Mouse (Mus musculus) ovary, postnatal 14 days (tissue): Measurements from ENCODE around the gene Lrrc39.
"Not testable (repeated sequence)": the region's sequence is repeated elsewhere in the genome, so short reads cannot be mapped to it uniquely, and the experiment has no call there.

ENCODE experiments used
- DNase-seq: peaks from one replicate; pipeline ENCODE4 v3.0.0; 2022; ENCODE audit warnings: low spot score

The Lrrc39 gene

GRCm38 (mm10) chr3:116562408-116563094 lies at the start of gene Lrrc39:
Gene Lrrc39 (plus strand): TSS chr3:116562973.
- no peak for DNase-seq

- no peak for DNase-seq
These were observed 42.5 kb upstream of the Lrrc39 start for GRCm38 (mm10) chr3:116520141-116520761.

DNA sequence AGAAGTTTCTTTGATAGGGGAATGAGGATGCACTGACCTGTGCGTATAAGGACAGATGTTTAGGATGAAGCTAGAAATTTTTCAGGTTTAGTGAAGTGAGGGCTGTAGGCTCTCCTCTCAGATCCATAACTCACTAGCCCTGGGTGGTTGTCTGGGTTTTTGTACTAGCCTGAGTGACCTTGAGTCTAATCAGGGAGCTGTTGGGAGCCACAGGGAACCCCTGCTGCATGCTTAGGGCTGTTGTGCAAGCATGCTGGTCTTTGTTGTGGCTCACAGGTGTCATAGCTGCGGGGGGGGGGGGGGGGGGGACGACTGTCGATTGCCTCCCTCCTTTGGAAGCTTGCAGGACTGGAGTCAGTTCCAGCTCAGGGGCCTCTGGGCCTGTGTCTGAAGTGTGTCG lies 33.0 kb upstream of the Lrrc39 start:
- no peak for DNase-seq

- no peak for DNase-seq
These were observed 31.9 kb upstream of the Lrrc39 start for GRCm38 (mm10) chr3:116530826-116531225.

DNA sequence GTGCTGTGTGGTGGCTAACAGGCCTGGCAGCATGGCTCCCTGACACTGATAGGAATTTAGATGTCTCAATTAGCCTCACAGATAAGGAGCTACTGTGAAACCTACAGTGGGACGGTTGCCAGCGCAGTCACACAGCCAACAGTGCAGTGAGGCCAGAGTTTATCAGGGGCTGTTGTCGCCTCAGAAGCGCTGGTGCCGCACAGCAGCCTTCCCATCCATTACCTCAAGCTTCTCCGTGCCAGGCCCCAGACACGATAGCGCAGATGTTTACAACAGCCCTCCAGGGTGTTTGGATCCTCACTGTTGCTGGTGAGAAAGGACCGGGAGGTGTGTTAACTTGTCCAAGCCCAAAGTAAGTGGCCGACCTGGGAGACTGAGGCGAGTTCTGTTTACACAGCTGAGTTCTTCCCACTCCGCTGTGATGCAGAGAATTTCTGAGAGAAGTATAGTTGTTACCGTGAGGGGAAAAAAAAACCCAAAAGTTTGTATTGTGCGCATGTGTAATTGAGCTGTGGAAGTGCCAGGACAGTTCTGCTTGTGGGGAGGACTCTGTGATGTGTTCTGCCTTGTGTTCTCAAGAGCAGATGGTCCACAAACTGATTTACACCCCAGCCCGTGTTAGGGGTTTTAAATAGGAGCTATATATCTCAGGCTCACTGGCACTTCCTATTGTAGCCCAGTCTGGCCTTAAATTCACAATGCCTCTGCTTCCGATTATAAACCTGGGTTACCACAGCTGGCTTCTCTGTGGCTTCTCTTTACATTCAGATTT lies 26.2 kb upstream of the Lrrc39 start:
- no peak for DNase-seq

DNA sequence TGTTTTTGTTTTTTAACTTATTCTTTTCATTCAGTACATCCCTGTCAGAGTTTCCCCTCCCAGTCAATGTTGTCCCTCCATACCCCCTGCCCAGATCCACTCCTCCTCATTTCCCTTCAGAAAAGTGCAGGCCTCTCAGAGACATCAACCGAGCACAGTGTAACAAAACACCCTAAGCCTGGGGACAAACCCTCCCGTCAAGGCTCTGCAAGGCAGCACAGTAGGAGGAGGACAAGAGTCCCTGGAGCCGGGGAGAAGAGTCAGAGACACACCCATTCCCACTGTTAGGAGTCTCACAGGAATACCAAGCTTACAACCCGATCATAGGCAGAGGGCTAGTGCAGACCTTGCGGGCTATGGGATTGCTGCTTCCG lies 25.6 kb upstream of the Lrrc39 start:
- DNase-seq = no peak

DNA sequence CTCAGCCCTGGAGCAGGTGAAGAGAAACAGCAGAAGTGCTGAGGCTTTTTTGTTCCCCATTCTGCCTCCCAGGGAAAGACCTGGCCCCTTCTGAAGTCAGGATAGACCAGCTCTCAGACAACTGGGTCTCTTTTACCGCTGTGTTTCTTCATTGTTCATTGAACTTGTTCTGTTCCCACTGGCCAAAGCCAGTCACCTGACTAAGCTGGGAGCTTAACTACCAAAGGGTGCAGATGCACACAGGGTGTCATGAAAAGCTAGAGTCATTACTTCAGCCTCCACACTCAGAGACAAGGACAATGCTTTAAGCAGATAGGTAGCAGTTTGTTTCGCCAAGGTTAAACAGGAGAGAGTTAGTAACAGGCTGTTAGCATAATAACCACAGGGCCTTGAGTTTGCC lies 20.7 kb upstream of the Lrrc39 start:
- DNase-seq = no peak

DNA sequence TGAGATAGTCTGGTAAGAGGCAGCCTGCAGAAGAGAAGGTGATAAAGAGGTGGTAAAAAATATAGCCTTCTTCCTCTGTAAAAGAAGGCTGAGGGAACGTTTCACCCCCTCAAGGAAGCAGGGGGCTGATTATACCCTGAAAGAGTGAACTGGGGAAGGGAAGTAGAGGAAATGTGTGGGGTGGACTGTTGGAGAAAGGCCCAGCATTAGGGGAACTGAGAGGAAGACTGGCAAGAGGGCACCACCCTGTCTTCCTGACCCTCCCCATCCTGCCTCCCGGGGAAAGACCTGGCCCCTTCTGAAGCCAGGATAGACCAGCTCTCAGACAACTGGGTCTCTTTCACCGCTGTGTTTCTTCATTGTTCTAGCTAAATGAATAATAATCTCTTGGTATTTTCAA lies 20.2 kb upstream of the Lrrc39 start:
- no peak for DNase-seq

DNA sequence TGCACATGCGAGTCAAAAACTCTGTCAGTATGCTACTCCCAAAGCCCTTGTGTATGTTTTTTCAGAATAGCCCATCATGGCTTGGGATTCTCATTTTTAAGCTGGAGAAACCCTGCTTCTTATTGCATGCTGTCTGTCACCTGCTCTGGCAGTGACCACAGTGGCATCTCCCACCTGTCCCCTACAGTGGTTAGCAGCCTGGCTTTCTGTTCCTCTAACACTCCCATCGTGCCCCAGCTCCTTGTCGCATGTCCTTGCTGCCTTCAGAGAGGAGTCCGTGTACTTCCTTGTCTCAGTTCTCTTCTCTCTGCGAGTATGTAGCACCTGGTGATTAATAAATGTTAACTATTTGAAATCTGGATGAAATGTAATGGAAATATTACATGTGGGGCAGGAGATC lies 15.3 kb upstream of the Lrrc39 start:
- DNase-seq = no peak

GRCm38 (mm10) chr3:116551362-116551761 lies 11.4 kb upstream of the Lrrc39 start:
- DNase-seq = no peak

DNA sequence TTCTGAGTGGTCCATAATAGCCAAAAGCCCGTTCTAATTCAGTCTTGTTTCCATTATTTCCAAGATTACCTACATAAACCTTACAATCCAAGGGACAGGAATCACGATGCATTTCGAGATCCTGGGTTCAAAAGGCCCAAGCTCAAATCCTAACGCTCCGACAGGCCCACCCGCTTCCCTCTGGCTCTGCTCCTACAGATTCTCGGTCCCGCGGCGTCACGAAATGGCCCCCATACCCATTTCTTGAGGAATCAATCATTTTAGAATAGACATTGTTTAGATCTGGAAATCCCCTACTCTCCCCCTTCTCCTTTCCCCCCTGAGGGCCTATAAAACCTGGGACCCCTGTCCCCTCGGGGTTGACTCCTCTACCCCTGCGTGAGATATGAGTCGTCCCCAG lies 1.5 kb upstream of the Lrrc39 start:
- not testable (repeated sequence) for DNase-seq

- DNase-seq = no peak
These were observed 321 bp downstream of the Lrrc39 start for GRCm38 (mm10) chr3:116563095-116563492.

DNA sequence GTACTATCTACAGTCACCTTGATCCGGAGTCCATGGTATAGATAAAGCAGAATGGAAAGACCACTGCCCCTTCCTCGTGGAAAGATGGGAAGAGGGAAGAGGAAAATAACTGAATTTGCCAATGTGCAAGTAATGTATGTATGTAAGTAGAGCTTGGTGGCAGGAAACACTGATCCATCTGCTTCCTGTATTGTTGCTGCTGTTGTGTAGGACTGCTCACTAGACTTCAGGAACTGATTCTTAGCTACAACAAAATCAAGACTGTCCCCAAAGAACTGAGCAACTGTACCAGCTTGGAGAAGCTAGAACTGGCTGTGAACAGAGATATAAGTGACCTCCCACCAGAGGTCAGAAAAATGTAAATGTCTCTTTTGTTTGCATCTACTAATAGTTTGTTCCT lies 7.9 kb downstream of the Lrrc39 start:
- DNase-seq = no peak

GRCm38 (mm10) chr3:116577286-116577685 lies 14.5 kb downstream of the Lrrc39 start:
- DNase-seq = no peak

- no peak for DNase-seq
These were observed 19.4 kb downstream of the Lrrc39 start for GRCm38 (mm10) chr3:116582201-116582600.

DNA sequence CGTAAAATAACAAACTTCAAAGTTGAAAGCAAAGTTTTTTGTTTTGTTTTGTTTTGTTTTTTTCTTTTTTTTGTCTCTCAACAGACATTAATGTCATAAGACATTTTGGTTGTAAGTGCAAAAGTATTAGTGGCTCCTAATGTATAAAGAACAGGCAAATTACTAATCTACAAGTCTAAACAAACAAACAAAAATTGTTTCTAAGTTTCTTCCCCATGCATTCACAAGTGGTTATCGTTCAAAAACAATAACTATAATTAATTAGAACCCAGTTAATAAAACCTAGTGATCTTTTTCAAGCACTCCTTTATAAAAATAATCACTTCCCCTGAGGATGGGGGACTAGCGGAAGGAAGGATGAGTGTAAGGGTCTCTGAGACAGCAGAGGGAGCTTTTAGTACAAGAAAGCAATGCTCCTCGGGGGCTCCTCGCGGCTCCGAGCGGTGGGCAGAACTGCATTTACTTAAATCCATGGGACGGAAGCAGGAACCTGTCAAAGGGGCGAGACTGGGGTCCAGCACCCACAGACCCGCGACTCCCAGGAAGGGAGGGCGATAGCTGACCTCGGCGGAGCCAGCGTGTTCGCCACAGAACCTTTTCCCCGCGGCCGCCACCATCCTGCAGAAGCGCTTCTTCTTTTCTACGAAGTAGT lies 31.4 kb downstream of the Lrrc39 start:
- peak; percentile 45 for DNase-seq

GRCm38 (mm10) chr3:116594728-116595602 lies 32.2 kb downstream of the Lrrc39 start, which contains the start of gene Sass6:
Gene Sass6 (plus strand): TSS chr3:116594982.
- DNase-seq = peak; percentile 98

DNA sequence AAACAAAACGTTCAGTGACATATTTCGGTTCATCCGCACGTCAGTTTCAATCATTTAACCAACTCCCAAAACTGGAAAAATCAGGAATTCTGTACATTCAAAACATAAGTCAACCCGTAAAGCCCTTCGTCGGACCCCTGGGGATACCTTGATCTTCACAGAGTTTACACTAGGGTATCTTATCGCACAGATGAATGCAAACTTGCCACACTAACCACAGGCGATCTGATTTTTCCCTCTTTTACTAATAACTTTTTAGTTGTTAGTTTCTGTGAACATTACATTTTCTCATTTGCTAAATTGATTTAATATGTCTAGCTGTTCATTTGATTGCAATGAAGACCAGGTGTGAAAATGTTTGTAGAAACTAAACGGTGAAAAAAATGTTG lies 32.8 kb downstream of the Lrrc39 start:
- no peak for DNase-seq

- DNase-seq = no peak
These were observed 36.9 kb downstream of the Lrrc39 start for GRCm38 (mm10) chr3:116599705-116600104.

DNA sequence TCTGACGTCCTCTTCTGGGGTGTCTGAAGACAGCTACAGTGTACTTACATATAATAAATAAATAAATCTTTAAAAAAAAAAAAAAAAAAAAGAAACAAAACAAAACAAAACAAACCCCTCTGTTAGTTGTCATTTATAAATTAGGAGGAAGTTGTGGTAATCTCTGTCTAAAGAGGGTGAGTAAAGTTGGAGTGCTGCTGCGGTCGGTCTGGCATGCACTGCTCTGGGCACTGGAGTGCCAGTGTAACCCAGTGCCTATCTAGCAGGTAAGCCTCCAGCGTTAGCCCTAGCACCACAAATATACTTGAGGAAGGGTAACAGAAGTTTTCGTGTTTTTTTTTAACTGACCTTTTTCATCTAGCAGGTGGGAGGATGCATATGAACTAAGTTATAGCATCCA lies 38.2 kb downstream of the Lrrc39 start:
- no peak for DNase-seq

GRCm38 (mm10) chr3:116601781-116602180 lies 39.0 kb downstream of the Lrrc39 start:
- DNase-seq = no peak

- DNase-seq = no peak
These were observed 41.8 kb downstream of the Lrrc39 start for GRCm38 (mm10) chr3:116604570-116604969.
